Mouse (Mus musculus) liver, postnatal 0 days (tissue): ENCODE results near the gene Zfhx3. TPM values are rescaled to one million over a fixed set of nuclear protein-coding genes. Genes with fewer than 3 reads are reported as not detected.

ENCODE experiments used
- ATAC-seq: fragments of 200-750 bp; cut with Nextera tagmentation; 2 replicates; pipeline ENCODE4 v1.8.0; 2017; ENCODE audit warnings: mild to moderate bottlenecking, moderate library complexity
- DNase-seq: peaks from one replicate; pipeline ENCODE4 v3.0.0-alpha.2; 2016
- H3K27ac ChIP-seq: fragments of 300-500 bp; sonication (generic); 2 replicates; pipeline ENCODE4 v1.5.1; 2014; ENCODE audit warnings: antibody characterized with exemption, moderate library complexity, mild to moderate bottlenecking, low read depth
- H3K27me3 ChIP-seq: fragments of 300-500 bp; sonication (generic); 2 replicates; pipeline ENCODE4 v1.6.1; 2014; ENCODE audit warnings: low read length, control low read depth, mixed read lengths; ENCODE audit not compliant: insufficient read depth
- H3K36me3 ChIP-seq: fragments of 300-500 bp; sonication (generic); replicated peaks from 2 replicates; pipeline ENCODE4 v1.6.1; 2014; ENCODE audit warnings: mild to moderate bottlenecking, control low read depth, low read length, moderate library complexity, mixed read lengths; ENCODE audit not compliant: insufficient read depth
- H3K4me1 ChIP-seq: fragments of 300-500 bp; sonication (generic); 2 replicates; pipeline ENCODE4 v1.6.1; 2014; ENCODE audit warnings: antibody characterized with exemption, mild to moderate bottlenecking, control low read depth; ENCODE audit not compliant: insufficient read depth
- H3K4me2 ChIP-seq: fragments of 300-500 bp; sonication (generic); 2 replicates; pipeline ENCODE4 v1.6.1; 2014; ENCODE audit warnings: low read depth, mild to moderate bottlenecking, low read length, moderate library complexity, mixed read lengths
- H3K4me3 ChIP-seq: fragments of 300-500 bp; sonication (generic); 2 replicates; pipeline ENCODE4 v1.5.1; 2014; ENCODE audit warnings: low read depth, low read length
- H3K9ac ChIP-seq: fragments of 300-500 bp; sonication (generic); replicated peaks from 2 replicates; pipeline ENCODE4 v1.6.1; 2014; ENCODE audit warnings: mild to moderate bottlenecking, moderate library complexity
- H3K9me3 ChIP-seq: fragments of 300-500 bp; sonication (generic); 2 replicates; pipeline ENCODE4 v1.6.1; 2016; ENCODE audit warnings: mild to moderate bottlenecking, control low read depth, low read length, mixed read lengths
- CTCF ChIP-seq: sonication (generic); IDR thresholded peaks from 2 replicates; pipeline ENCODE4 v1.5.1; 2016; ENCODE audit warnings: antibody characterized with exemption, low read depth
- EP300 ChIP-seq: IDR thresholded peaks from 2 replicates; pipeline ENCODE4 v1.6.1; 2016; ENCODE audit warnings: antibody characterized with exemption, low read depth, mild to moderate bottlenecking
- WGBS: fragments of 180-500 bp; shearing (Covaris S2); extraction: QIAGEN DNeasy Blood & Tissue Kit; methylation state at CpG from one replicate; pipeline ENCODE4 v1.1.7; 2014; ENCODE audit not compliant: insufficient replicate concordance; 5-methylcytosine and 5-hydroxymethylcytosine counted together
- polyA plus RNA-seq: library from polyadenylated mRNA; unstranded; fragments of >200 nt; fragmentation: Nextera tagmentation; extraction: Ambion mirVana; gene quantifications from 2 replicates; pipeline ENCODE4 v1.2.1, GENCODE M21; 2015

Gene Zfhx3
- polyA plus RNA-seq, 1 experiment from 2014 or later: 1.2 TPM

GRCm38 (mm10) chr8:108854444-108855102 is 912.1 kb downstream of the Zfhx3 start:
- H3K4me1 ChIP-seq: no peaks in the 10 kb centered on the region; the same call in 1 of the 2 replicates
- no peak for DNase-seq
- no peak overlapping the region for H3K4me2 ChIP-seq
- TF ChIP-seq EP300: no peak
- TF ChIP-seq CTCF: no peak
- peaks cover 5% of the 10 kb centered on the region for H3K36me3 ChIP-seq
- H3K4me3 ChIP-seq: no peak overlapping the region
- no peaks in the 10 kb centered on the region for H3K27me3 ChIP-seq
- WGBS: 66% methylated on average over 12 of the region's 12 CpGs
- no peaks in the 10 kb centered on the region for H3K9me3 ChIP-seq
- no peak overlapping the region for H3K9ac ChIP-seq
- peak; percentile 67 for ATAC-seq
- H3K27ac ChIP-seq: no peak overlapping the region

- Histone ChIP-seq H3K4me2 (no peak overlapping the region), H3K9me3 (no peaks in the 10 kb centered on the region), H3K27ac (no peak overlapping the region), H3K27me3 (no peaks in the 10 kb centered on the region), H3K9ac (no peak overlapping the region), H3K36me3 (peaks cover 5% of the 10 kb centered on the region), H3K4me3 (no peak overlapping the region), H3K4me1 (no peaks in the 10 kb centered on the region)
- ATAC-seq (no peak), DNase-seq (no peak)
- TF ChIP-seq EP300: no peak
- no peak for TF ChIP-seq CTCF
- WGBS: 79% methylated on average over 8 of the region's 8 CpGs
Observed at GRCm38 (mm10) chr8:108859001-108859400, 916.6 kb downstream of the Zfhx3 start.

GRCm38 (mm10) chr8:108859983-108860382 is 917.5 kb downstream of the Zfhx3 start:
- DNase-seq: no peak
- no peak for TF ChIP-seq CTCF

GRCm38 (mm10) chr8:108863440-108863839 is 921.0 kb downstream of the Zfhx3 start:
- H3K9ac ChIP-seq: no peak overlapping the region
- DNase-seq: no peak
- no peaks in the 10 kb centered on the region for H3K36me3 ChIP-seq
- WGBS: 88% methylated on average over 10 of the region's 10 CpGs
- ATAC-seq: no peak
- no peaks in the 10 kb centered on the region for H3K9me3 ChIP-seq
- no peak overlapping the region for H3K4me3 ChIP-seq
- no peak overlapping the region for H3K27ac ChIP-seq
- TF ChIP-seq EP300 (no peak), CTCF (no peak)
- H3K4me2 ChIP-seq: no peak overlapping the region
- peaks cover 4% of the 10 kb centered on the region for H3K4me1 ChIP-seq
- no peaks in the 10 kb centered on the region for H3K27me3 ChIP-seq

More at GRCm38 (mm10) chr8:108859983-108860382, 917.5 kb downstream of the Zfhx3 start:
- Histone ChIP-seq H3K36me3 (peaks cover 5% of the 10 kb centered on the region), H3K4me1 (no peaks in the 10 kb centered on the region), H3K9ac (no peak overlapping the region), H3K4me3 (no peak overlapping the region), H3K27me3 (no peaks in the 10 kb centered on the region), H3K27ac (no peak overlapping the region), H3K4me2 (no peak overlapping the region), H3K9me3 (no peaks in the 10 kb centered on the region)
- no peak for ATAC-seq
- WGBS: 70% methylated on average over 9 of the region's 9 CpGs

GRCm38 (mm10) chr8:108866430-108866829 is 924.0 kb downstream of the Zfhx3 start:
- 0 out of 2 replicates have a peak, but pooled peaks have one; percentile 30 for ATAC-seq
- WGBS: 75% methylated on average over 7 of the region's 7 CpGs
- Histone ChIP-seq H3K9me3 (no peaks in the 10 kb centered on the region), H3K4me1 (peaks cover 9% of the 10 kb centered on the region), H3K36me3 (no peaks in the 10 kb centered on the region), H3K9ac (no peak overlapping the region), H3K4me3 (no peak overlapping the region), H3K27me3 (no peaks in the 10 kb centered on the region), H3K4me2 (no peak overlapping the region), H3K27ac (no peak overlapping the region)
- DNase-seq: no peak
- TF ChIP-seq CTCF (no peak), EP300 (no peak)

GRCm38 (mm10) chr8:108867482-108868258 is 925.2 kb downstream of the Zfhx3 start:
- Histone ChIP-seq H3K4me3 (no peak overlapping the region), H3K4me2 (peak overlapping the region; percentile 38)

More at GRCm38 (mm10) chr8:108867482-108868258, 925.2 kb downstream of the Zfhx3 start:
- Histone ChIP-seq H3K36me3 (no peaks in the 10 kb centered on the region), H3K27me3 (no peaks in the 10 kb centered on the region), H3K27ac (peak overlapping the region; percentile 11; the same call in 1 of the 2 replicates), H3K9me3 (no peaks in the 10 kb centered on the region), H3K4me1 (peaks cover 9% of the 10 kb centered on the region), H3K9ac (no peak overlapping the region)
- ATAC-seq: peak; percentile 87
- TF ChIP-seq EP300: no peak
- no peak for TF ChIP-seq CTCF
- peak; percentile 37 for DNase-seq
- WGBS: 66% methylated on average over 13 of the region's 13 CpGs
